Mouse (Mus musculus) midbrain, embryonic 12.5 days (tissue): ENCODE measurements around the gene Rpp21. TPM values are rescaled to one million over a fixed set of nuclear protein-coding genes. Genes with fewer than 3 reads are reported as not detected.

ENCODE experiments used
- ATAC-seq: fragments of 200-750 bp; cut with Nextera tagmentation; 2 replicates; pipeline ENCODE4 v1.8.0; 2017; ENCODE audit warnings: low read depth, moderate TSS enrichment, moderate library complexity; ENCODE audit not compliant: low FRiP score
- H3K27ac ChIP-seq: fragments of 300-500 bp; sonication (generic); replicated peaks from 2 replicates; pipeline ENCODE4 v1.5.1; 2016; ENCODE audit warnings: mild to moderate bottlenecking
- H3K27me3 ChIP-seq: fragments of 300-500 bp; sonication (generic); 2 replicates; pipeline ENCODE4 v1.6.1; 2016; ENCODE audit warnings: mild to moderate bottlenecking
- H3K36me3 ChIP-seq: fragments of 300-500 bp; sonication (generic); 2 replicates; pipeline ENCODE4 v1.6.1; 2016
- H3K4me1 ChIP-seq: fragments of 300-500 bp; sonication (generic); 2 replicates; pipeline ENCODE4 v1.6.1; 2016
- H3K4me2 ChIP-seq: fragments of 300-500 bp; sonication (generic); replicated peaks from 2 replicates; pipeline ENCODE4 v1.6.1; 2016; ENCODE audit warnings: mild to moderate bottlenecking, moderate library complexity
- H3K4me3 ChIP-seq: fragments of 300-500 bp; sonication (generic); 2 replicates; pipeline ENCODE4 v1.5.1; 2016; ENCODE audit warnings: mild to moderate bottlenecking
- H3K9ac ChIP-seq: fragments of 300-500 bp; sonication (generic); replicated peaks from 2 replicates; pipeline ENCODE4 v1.6.1; 2016; ENCODE audit warnings: mild to moderate bottlenecking, moderate library complexity
- H3K9me3 ChIP-seq: fragments of 300-500 bp; sonication (generic); 2 replicates; pipeline ENCODE4 v1.6.1; 2016; ENCODE audit warnings: mild to moderate bottlenecking
- WGBS: fragments of 180-500 bp; shearing (Covaris S2); methylation state at CpG from one replicate; pipeline ENCODE4 v1.1.7; 2016; 5-methylcytosine and 5-hydroxymethylcytosine counted together
- polyA plus RNA-seq: library from polyadenylated mRNA; unstranded; fragments of >200 nt; fragmentation: Nextera tagmentation; extraction: Ambion mirVana; gene quantifications from 2 replicates; pipeline ENCODE4 v1.2.1, GENCODE M21; 2016

Rpp21 gene
- polyA plus RNA-seq, 1 experiment from 2014 or later: 88.2 TPM

- Histone ChIP-seq H3K9ac (no peak overlapping the region), H3K4me1 (0 out of 2 replicates have a peak, but pooled peaks cover 3% of the 10 kb centered on the region), H3K27me3 (peaks cover 24% of the 10 kb centered on the region), H3K4me3 (no peak overlapping the region), H3K4me2 (no peak overlapping the region), H3K9me3 (no peaks in the 10 kb centered on the region), H3K27ac (no peak overlapping the region), H3K36me3 (no peaks in the 10 kb centered on the region)
- 14% methylated on average over 5 of the region's 5 CpGs for WGBS
- ATAC-seq: no peak
Observed at GRCm38 (mm10) chr17:36229046-36229445, 28.8 kb downstream of the Rpp21 start.

- Histone ChIP-seq H3K4me2 (no peak overlapping the region), H3K9ac (no peak overlapping the region), H3K4me1 (0 out of 2 replicates have a peak, but pooled peaks cover 3% of the 10 kb centered on the region), H3K27me3 (peaks cover 26% of the 10 kb centered on the region), H3K9me3 (no peaks in the 10 kb centered on the region), H3K36me3 (no peaks in the 10 kb centered on the region), H3K27ac (no peak overlapping the region), H3K4me3 (no peak overlapping the region)
- ATAC-seq: no peak
- 23% methylated on average over 8 of the region's 8 CpGs for WGBS
Observed at GRCm38 (mm10) chr17:36226921-36227320, 30.9 kb downstream of the Rpp21 start.

DNA sequence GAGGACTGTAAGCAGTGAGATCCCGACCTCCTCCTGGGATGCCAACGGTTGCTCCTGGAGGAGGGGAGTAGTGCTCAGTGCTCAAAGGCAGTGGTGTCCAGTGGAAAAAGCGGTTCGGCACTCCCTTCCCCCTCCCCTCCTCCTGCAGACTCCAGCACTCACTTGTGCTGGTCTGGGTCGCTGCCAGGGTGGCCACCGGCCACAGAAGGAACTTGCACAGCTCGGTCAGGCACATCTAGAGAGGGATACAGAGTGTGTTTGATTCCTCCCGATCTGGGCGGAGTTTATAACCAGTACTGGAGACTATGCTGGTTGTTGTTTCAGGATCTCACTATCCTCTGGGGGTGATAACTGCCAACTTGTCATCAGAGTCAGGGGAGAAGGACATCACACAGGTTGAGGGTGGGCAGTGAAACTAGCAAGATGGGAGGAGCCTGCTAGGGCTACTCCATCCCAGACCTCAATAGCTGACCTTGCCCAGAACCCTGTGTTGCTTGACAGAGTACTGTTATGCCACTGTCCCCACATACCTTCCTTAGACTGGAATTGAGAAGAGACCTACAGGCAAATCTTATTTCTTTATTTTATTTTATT is 32.5 kb downstream of the Rpp21 start:
- Histone ChIP-seq H3K9ac (no peak overlapping the region), H3K9me3 (no peaks in the 10 kb centered on the region), H3K36me3 (no peaks in the 10 kb centered on the region), H3K4me1 (0 out of 2 replicates have a peak, but pooled peaks cover 3% of the 10 kb centered on the region), H3K27me3 (peaks cover 30% of the 10 kb centered on the region), H3K27ac (no peak overlapping the region), H3K4me2 (0 out of 2 replicates have a peak overlapping the region, but pooled peaks have one; percentile 2), H3K4me3 (no peak overlapping the region)
- ATAC-seq: no peak
- 10% methylated on average over 9 of the region's 9 CpGs for WGBS

GRCm38 (mm10) chr17:36224451-36224850 is 33.4 kb downstream of the Rpp21 start:
- Histone ChIP-seq H3K9ac (no peak overlapping the region), H3K4me1 (0 out of 2 replicates have a peak, but pooled peaks cover 3% of the 10 kb centered on the region), H3K4me2 (no peak overlapping the region), H3K36me3 (no peaks in the 10 kb centered on the region), H3K27me3 (peaks cover 33% of the 10 kb centered on the region), H3K9me3 (no peaks in the 10 kb centered on the region), H3K27ac (no peak overlapping the region), H3K4me3 (no peak overlapping the region)
- ATAC-seq: no peak
- WGBS: 57% methylated on average over 3 of the region's 3 CpGs

- Histone ChIP-seq H3K27ac (no peak overlapping the region), H3K4me1 (no peaks in the 10 kb centered on the region), H3K9ac (no peak overlapping the region), H3K9me3 (no peaks in the 10 kb centered on the region), H3K27me3 (peaks cover 65% of the 10 kb centered on the region), H3K4me2 (no peak overlapping the region), H3K4me3 (no peak overlapping the region), H3K36me3 (no peaks in the 10 kb centered on the region)
- WGBS: 49% methylated on average over 5 of the region's 5 CpGs
- ATAC-seq: no peak
Observed at GRCm38 (mm10) chr17:36218594-36219155, 39.2 kb downstream of the Rpp21 start.

- Histone ChIP-seq H3K9ac (no peak overlapping the region), H3K27me3 (peaks cover 78% of the 10 kb centered on the region), H3K27ac (no peak overlapping the region), H3K4me3 (no peak overlapping the region), H3K36me3 (no peaks in the 10 kb centered on the region), H3K4me1 (no peaks in the 10 kb centered on the region), H3K9me3 (no peaks in the 10 kb centered on the region), H3K4me2 (0 out of 2 replicates have a peak overlapping the region, but pooled peaks have one; percentile 13)
- WGBS: 3% methylated on average over 20 of the region's 20 CpGs
- ATAC-seq: no peak
Observed at GRCm38 (mm10) chr17:36215586-36215985, 42.3 kb downstream of the Rpp21 start.

- Histone ChIP-seq H3K4me1 (peaks cover 9% of the 10 kb centered on the region; the same call in 1 of the 2 replicates), H3K27ac (no peak overlapping the region), H3K9ac (no peak overlapping the region), H3K9me3 (no peaks in the 10 kb centered on the region), H3K36me3 (no peaks in the 10 kb centered on the region), H3K4me2 (no peak overlapping the region), H3K27me3 (peaks cover 70% of the 10 kb centered on the region), H3K4me3 (no peak overlapping the region)
- no peak for ATAC-seq
Observed at GRCm38 (mm10) chr17:36206846-36207245, 51.0 kb downstream of the Rpp21 start.

- Histone ChIP-seq H3K27me3 (peaks cover 63% of the 10 kb centered on the region), H3K9me3 (no peaks in the 10 kb centered on the region), H3K4me2 (peak overlapping the region; percentile 51), H3K27ac (no peak overlapping the region), H3K9ac (peak overlapping the region; percentile 29; the same call in 1 of the 2 replicates), H3K4me1 (peaks cover 9% of the 10 kb centered on the region; the same call in 1 of the 2 replicates), H3K4me3 (peak overlapping the region; percentile 34), H3K36me3 (no peaks in the 10 kb centered on the region)
- WGBS: under 1% methylated on average over 39 of the region's 41 CpGs
- ATAC-seq: no peak
Observed at GRCm38 (mm10) chr17:36205862-36206261, 52.0 kb downstream of the Rpp21 start.

Other genes with a start within 250 kb of the Rpp21 start
- 4.1 and 5.0 TPM in 2 replicates for gene H2-T24, start 237.5 kb downstream of the Rpp21 start, polyA plus RNA-seq
- 4.2 and 6.1 TPM in 2 replicates for gene H2-T23, start 225.2 kb downstream of the Rpp21 start, polyA plus RNA-seq
- 6.4 and 6.8 TPM in 2 replicates for gene H2-T22, start 215.3 kb downstream of the Rpp21 start, polyA plus RNA-seq
- gene Gm6034, start 215.1 kb downstream of the Rpp21 start, polyA plus RNA-seq: not detected in 2 replicates
- not detected in 2 replicates for gene Gm11127, start 199.7 kb downstream of the Rpp21 start, polyA plus RNA-seq
- gene Gm19684, start 136.4 kb downstream of the Rpp21 start, polyA plus RNA-seq: not detected in 2 replicates
- gene Gm7030, start 128.6 kb downstream of the Rpp21 start, polyA plus RNA-seq: not detected in 2 replicates
- gene Gm8909, start 89.5 kb downstream of the Rpp21 start, polyA plus RNA-seq: not detected in 2 replicates
- gene H2-T3, start 67.8 kb downstream of the Rpp21 start, polyA plus RNA-seq: not detected in 2 replicates
- 27.4 and 27.6 TPM in 2 replicates for gene Trim39, start 14.2 kb upstream of the Rpp21 start, polyA plus RNA-seq
- 0.27 and 0.37 TPM in 2 replicates for gene H2-M10.2, start 28.4 kb upstream of the Rpp21 start, polyA plus RNA-seq
- gene H2-M10.1, start 68.1 kb upstream of the Rpp21 start, polyA plus RNA-seq: not detected in 2 replicates
- gene H2-M10.3, start 110.3 kb upstream of the Rpp21 start, polyA plus RNA-seq: not detected in 2 replicates
- gene H2-M10.4, start 204.3 kb upstream of the Rpp21 start, polyA plus RNA-seq: not detected in 2 replicates